Mouse (Mus musculus) bone marrow macrophage, adult 2 months (primary cell): Measurements from ENCODE around the gene Pcare.

ENCODE experiments used
- CTCF ChIP-seq: IDR thresholded peaks from 2 replicates; pipeline ENCODE4 v1.5.1; 2012; ENCODE audit warnings: low read depth, mild to moderate bottlenecking, low read length, moderate library complexity
- POLR2A ChIP-seq: IDR thresholded peaks from 2 replicates; pipeline ENCODE4 v1.6.1; 2012; ENCODE audit warnings: mild to moderate bottlenecking, low read depth, low read length, borderline replicate concordance

DNA sequence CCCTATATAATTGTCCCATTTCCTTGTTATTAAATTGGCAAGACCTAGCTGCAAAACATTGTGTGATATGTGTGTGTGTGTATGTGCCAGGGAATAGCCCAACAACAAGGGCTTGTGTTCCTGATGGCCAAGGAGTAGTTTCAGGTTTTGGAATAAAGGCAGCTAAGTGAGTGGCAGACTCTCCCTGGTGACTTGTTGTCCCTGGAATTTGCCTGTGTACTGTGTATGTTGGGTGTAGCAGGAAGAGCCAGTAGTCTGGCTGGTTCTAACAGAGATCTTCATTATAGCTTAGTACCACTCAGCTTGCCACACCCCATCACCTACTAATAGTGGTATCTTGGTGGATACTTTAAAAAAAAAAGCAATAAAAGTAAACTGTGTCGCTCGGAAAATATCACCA lies 27.8 kb upstream of the Pcare start:
- TF ChIP-seq CTCF: no peak
- TF ChIP-seq POLR2A: no peak
